Comparison of ENCODE assay signal across 14 mouse cellular contexts in genomic region chr13:18497582-18498157, GRCm38 (mm10).
DNase-seq lines count a peak whose midpoint lies in the region; ATAC-seq lines count a peak whose summit lies in the region.
"Had no signal": no experiment of that assay in that cellular context is flagged by ENCODE, and none has a peak within 500 bp of the region (broad histone marks: within the 10 kb centered on the region; RNA-seq: fewer than 3 reads in every experiment).

No protein-coding gene starts in this region.

- 20% methylated on average over 5 of the region's 5 CpGs for WGBS in heart, embryonic 16.5 days
- WGBS in hindbrain, embryonic 11.5 days = 13% methylated on average over 5 of the region's 5 CpGs
- 7% methylated on average over 5 of the region's 5 CpGs for WGBS in midbrain, embryonic 16.5 days

- no peak overlapping the region for H3K9ac ChIP-seq in heart, embryonic 16.5 days (ENCODE audit: low read length)
- no peak overlapping the region for H3K9ac ChIP-seq in hindbrain, embryonic 11.5 days (ENCODE audit: low read depth, low read length)
- H3K9ac ChIP-seq in midbrain, embryonic 16.5 days (ENCODE audit: low read depth, low read length) = peak overlapping the region; percentile 35; the same call in 1 of the 2 replicates
- H3K9ac ChIP-seq: lung, embryonic 15.5 days had no signal

- DNase-seq in heart, postnatal 36 days = no peak
- peak; percentile 21 for DNase-seq in embryo, embryonic 9.5 days (ENCODE audit: extremely low spot score)
- DNase-seq in hindbrain, embryonic 11.5 days (ENCODE audit: low spot score) = peak; percentile 27
- DNase-seq in thymus, adult 18-20 months = no peak
- DNase-seq: adrenal gland, postnatal 10 days; cerebellum, adult 18-20 months; kidney, postnatal 25 days had no signal

- no peak overlapping the region for H3K4me3 ChIP-seq in heart, embryonic 16.5 days (ENCODE audit: low read length)
- no peak overlapping the region for H3K4me3 ChIP-seq in hindbrain, embryonic 11.5 days (ENCODE audit: low read depth, low read length)
- H3K4me3 ChIP-seq in midbrain, embryonic 16.5 days (ENCODE audit: low read depth, low read length) = peak overlapping the region; percentile 23
- H3K4me3 ChIP-seq: limb, embryonic 10.5 days; lung, embryonic 15.5 days had no signal

- no peak overlapping the region for H3K27ac ChIP-seq in heart, embryonic 16.5 days (ENCODE audit: low read length)
- H3K27ac ChIP-seq in hindbrain, embryonic 11.5 days (ENCODE audit: low read depth, low read length) = no peak overlapping the region
- H3K27ac ChIP-seq in midbrain, embryonic 16.5 days (ENCODE audit: low read length) = peak overlapping the region; percentile 37; the same call in 1 of the 2 replicates
- H3K27ac ChIP-seq: limb, embryonic 10.5 days; lung, embryonic 15.5 days had no signal

- no peak for ATAC-seq in heart, embryonic 16.5 days (replicated peaks; ENCODE audit: extremely low read depth, insufficient read depth, low FRiP score)
- peak; percentile 61 for ATAC-seq in hindbrain, embryonic 11.5 days (ENCODE audit: low FRiP score)
- ATAC-seq in midbrain, embryonic 16.5 days = peak; percentile 57; the same call in 1 of the 2 replicates
- no peak for ATAC-seq in megakaryocyte progenitor cell, adult 5-6 weeks (replicated peaks; ENCODE audit: poor library complexity)
- ATAC-seq in megakaryocyte-erythroid progenitor cell, adult 5-6 weeks (replicated peaks; ENCODE audit: low FRiP score, low TSS enrichment, poor library complexity, severe bottlenecking) = no peak
- ATAC-seq: Patski had no signal

- H3K36me3 ChIP-seq in heart, embryonic 16.5 days (ENCODE audit: control insufficient read depth, insufficient read depth) = no peaks in the 10 kb centered on the region
- H3K36me3 ChIP-seq in hindbrain, embryonic 11.5 days (ENCODE audit: control insufficient read depth, insufficient read depth, low read length) = no peaks in the 10 kb centered on the region
- no peaks in the 10 kb centered on the region for H3K36me3 ChIP-seq in midbrain, embryonic 16.5 days (ENCODE audit: control insufficient read depth, insufficient read depth, low read length)
- H3K36me3 ChIP-seq: limb, embryonic 10.5 days; lung, embryonic 15.5 days had no signal

- 0 out of 2 replicates have a peak, but pooled peaks cover 2% of the 10 kb centered on the region for H3K27me3 ChIP-seq in heart, embryonic 16.5 days (ENCODE audit: control insufficient read depth, insufficient read depth, low read length)
- no peaks in the 10 kb centered on the region for H3K27me3 ChIP-seq in hindbrain, embryonic 11.5 days (ENCODE audit: control insufficient read depth, insufficient read depth, low read length)
- H3K27me3 ChIP-seq in midbrain, embryonic 16.5 days (ENCODE audit: control insufficient read depth, insufficient read depth, low read depth, low read length) = no peaks in the 10 kb centered on the region

- H3K4me2 ChIP-seq in heart, embryonic 16.5 days (ENCODE audit: low read depth, low read length) = peak overlapping the region; percentile 18; the same call in 1 of the 2 replicates
- peak overlapping the region; percentile 26 for H3K4me2 ChIP-seq in hindbrain, embryonic 11.5 days (replicated peaks; ENCODE audit: low read depth, low read length)
- peak overlapping the region; percentile 46 for H3K4me2 ChIP-seq in midbrain, embryonic 16.5 days (ENCODE audit: low read length)
- H3K4me2 ChIP-seq: lung, embryonic 15.5 days had no signal

- H3K4me1 ChIP-seq in heart, embryonic 16.5 days (ENCODE audit: control insufficient read depth, insufficient read depth, low read length) = no peaks in the 10 kb centered on the region
- no peaks in the 10 kb centered on the region for H3K4me1 ChIP-seq in hindbrain, embryonic 11.5 days (replicated peaks; ENCODE audit: control insufficient read depth, insufficient read depth, low read length)
- peaks cover 8% of the 10 kb centered on the region for H3K4me1 ChIP-seq in midbrain, embryonic 16.5 days (ENCODE audit: control insufficient read depth, insufficient read depth, low read length)
- H3K4me1 ChIP-seq: limb, embryonic 10.5 days; lung, embryonic 15.5 days had no signal

- H3K9me3 ChIP-seq in heart, embryonic 16.5 days (replicated peaks; ENCODE audit: control insufficient read depth, low read length) = no peaks in the 10 kb centered on the region
- no peaks in the 10 kb centered on the region for H3K9me3 ChIP-seq in hindbrain, embryonic 11.5 days (ENCODE audit: control insufficient read depth, low read length)
- H3K9me3 ChIP-seq in midbrain, embryonic 16.5 days (replicated peaks; ENCODE audit: control insufficient read depth, low read length, poor library complexity, severe bottlenecking) = no peaks in the 10 kb centered on the region
- H3K9me3 ChIP-seq: limb, embryonic 10.5 days; lung, embryonic 15.5 days had no signal

- intact Hi-C loops in heart, postnatal 36 days (cut with DNase I) = no loop called here

Comparison
In these comparisons a context has a peak if more than half of its experiments do, and no peak if none do; other contexts are left out.
1. ATAC-seq: peak in hindbrain, embryonic 11.5 days (single experiment) and midbrain, embryonic 16.5 days (single experiment); none in heart, embryonic 16.5 days (single experiment), megakaryocyte progenitor cell, adult 5-6 weeks (single experiment) and megakaryocyte-erythroid progenitor cell, adult 5-6 weeks (single experiment).
2. DNase-seq: peak in embryo, embryonic 9.5 days (single experiment) and hindbrain, embryonic 11.5 days (single experiment); none in heart, postnatal 36 days (0 of 2) and thymus, adult 18-20 months (0 of 2).
3. Peak in every context shown above with its lines, with median percentiles within 50 percentile points of each other: H3K4me2 ChIP-seq.